Mouse (Mus musculus): ENCODE results near the gene Antxr2.

- TF ChIP-seq GATA1 (IDR thresholded peaks at IDR 0.05; ENCODE audit: low read length) (no peak), TAL1 (IDR thresholded peaks at IDR 0.05; ENCODE audit: low read length) (no peak)
Observed at GRCm38 (mm10) chr5:97957501-97957900, 73.3 kb downstream of the Antxr2 start.

All from erythroblast, embryonic 14.5 days (primary cell).